Mouse (Mus musculus) embryo, embryonic 10 days (tissue): ENCODE measurements around the gene 4931429L15Rik.
"Not testable (repeated sequence)": the region's sequence is repeated elsewhere in the genome, so short reads cannot be mapped to it uniquely, and the experiment has no call there.

Experiments used
- DNase-seq: peaks from one replicate; pipeline ENCODE4 v3.0.0-alpha.2; 2015; ENCODE audit warnings: low spot score

The 4931429L15Rik gene

DNA sequence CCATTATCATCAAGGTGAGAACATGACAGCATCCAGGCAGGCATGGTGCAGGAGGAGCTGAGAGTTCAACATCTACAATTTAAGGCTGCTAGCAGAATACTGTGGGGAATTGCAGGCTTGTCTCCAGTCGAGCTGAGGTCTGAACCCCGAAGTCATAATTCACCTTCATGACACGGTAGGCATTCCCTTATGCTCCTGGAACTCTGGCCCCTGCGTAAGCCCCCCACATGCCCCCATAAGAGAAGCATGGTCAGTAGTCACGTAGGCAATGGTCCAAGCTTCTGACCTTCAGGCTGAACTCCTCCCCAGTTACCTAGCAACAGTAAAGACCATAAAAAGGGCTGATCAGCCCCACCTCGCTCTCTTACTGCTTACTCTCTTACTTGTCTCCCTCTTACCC lies at the start of gene 4931429L15Rik:
Gene 4931429L15Rik, minus strand, starts transcription at position 101 of the 400 bp plus-strand sequence.
- not testable (repeated sequence) for DNase-seq

DNA sequence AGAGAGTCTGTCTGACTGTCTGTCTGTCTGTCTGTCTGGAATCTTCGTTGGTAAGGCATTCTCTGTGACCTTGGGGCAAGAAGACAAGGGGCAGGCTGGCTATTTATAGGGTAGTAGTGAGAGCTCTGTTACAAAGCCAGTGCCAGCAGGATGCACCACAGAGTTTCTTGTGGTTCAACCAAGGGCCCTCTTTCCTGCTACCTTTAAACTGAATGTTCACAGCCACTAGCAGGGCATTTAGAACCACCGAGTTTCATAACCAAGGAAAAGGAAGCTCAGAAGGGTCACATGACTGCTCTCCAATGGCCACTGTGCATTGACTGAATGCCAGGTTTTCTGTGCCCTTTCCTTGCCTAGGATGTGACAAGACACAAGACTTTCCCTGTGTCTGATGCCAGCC lies 42.7 kb upstream of the 4931429L15Rik start:
- DNase-seq, result no peak

DNA sequence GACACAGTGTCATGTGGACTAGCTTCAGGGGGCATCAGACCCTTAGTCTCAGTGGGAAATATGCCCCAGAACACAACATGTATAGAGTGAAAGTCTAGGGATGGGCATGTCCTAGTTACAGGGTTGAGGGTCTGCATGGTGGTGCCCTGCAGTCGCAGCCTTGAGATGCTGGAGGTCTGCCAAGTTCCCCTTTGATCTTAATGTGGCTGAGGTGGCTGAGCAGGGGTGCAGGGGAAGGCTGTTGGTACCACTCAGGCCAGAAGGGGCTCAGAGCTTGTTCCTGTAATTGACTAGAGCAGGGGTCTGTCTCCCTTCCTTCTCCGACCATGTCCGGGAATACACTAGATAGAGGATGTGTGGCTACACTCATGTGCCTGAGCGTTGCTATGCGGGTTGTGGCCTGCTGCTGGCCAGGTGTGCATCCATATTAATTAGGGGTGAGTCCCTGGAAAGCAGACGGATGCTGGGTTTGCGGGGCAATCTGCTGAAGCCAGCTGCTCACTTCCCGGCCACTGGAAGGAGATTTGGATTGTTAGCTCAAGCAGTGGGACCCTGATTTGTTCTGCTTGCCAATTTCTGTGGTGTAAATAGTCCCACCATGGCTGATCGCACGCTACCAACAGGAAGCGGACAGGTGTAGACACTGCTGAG lies 41.8 kb upstream of the 4931429L15Rik start:
- no peak for DNase-seq

GRCm38 (mm10) chr9:46353992-46354391 lies 34.2 kb upstream of the 4931429L15Rik start:
- DNase-seq, result peak; percentile 83

DNA sequence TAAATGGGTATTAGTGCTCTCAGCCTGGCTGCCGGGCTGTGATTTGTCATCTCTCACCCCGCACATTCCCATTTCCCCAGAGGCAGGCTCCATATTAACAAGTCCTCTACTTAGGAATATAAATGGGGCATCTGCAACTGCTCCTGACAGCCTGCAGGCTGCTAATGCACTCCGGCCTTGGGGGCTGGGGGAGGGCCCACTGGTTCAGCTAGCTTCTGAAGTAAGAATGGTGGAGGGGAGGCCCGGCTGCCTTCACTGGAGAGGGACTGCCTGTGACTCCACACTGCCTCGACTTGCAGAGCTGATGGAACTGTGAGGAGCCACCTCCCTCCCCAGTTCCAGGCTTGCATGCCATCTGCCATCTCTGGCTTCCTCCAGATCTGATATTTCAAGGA lies 33.5 kb upstream of the 4931429L15Rik start:
- DNase-seq, result peak; percentile 42

GRCm38 (mm10) chr9:46352651-46353329 lies 33.0 kb upstream of the 4931429L15Rik start:
- DNase-seq, result no peak

- DNase-seq, result peak; percentile 55
Measured at GRCm38 (mm10) chr9:46350451-46350981, 30.7 kb upstream of the 4931429L15Rik start.

- DNase-seq, result no peak
Measured at GRCm38 (mm10) chr9:46345887-46346665, 26.3 kb upstream of the 4931429L15Rik start.

- no peak for DNase-seq
Measured at GRCm38 (mm10) chr9:46339051-46339652, 19.4 kb upstream of the 4931429L15Rik start.

DNA sequence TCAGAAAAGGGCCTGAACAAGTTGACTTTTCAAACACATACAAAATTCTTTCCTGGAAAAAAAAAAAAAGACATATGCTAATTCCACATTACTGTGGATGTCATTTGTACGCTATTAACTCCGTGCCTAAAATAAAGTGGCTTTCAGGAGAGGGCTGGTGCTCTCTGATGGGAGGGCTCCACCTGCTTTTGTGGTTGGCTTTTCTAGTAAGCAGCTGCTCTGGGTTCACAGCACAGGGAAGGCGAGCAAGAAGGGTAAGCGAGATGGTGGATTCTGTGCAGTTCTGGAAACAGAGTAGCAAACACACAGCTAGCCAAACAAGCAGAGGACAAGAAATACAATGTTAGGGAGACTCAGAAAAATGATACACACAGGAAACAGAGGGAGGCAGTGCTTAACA lies 18.6 kb upstream of the 4931429L15Rik start:
- no peak for DNase-seq

DNA sequence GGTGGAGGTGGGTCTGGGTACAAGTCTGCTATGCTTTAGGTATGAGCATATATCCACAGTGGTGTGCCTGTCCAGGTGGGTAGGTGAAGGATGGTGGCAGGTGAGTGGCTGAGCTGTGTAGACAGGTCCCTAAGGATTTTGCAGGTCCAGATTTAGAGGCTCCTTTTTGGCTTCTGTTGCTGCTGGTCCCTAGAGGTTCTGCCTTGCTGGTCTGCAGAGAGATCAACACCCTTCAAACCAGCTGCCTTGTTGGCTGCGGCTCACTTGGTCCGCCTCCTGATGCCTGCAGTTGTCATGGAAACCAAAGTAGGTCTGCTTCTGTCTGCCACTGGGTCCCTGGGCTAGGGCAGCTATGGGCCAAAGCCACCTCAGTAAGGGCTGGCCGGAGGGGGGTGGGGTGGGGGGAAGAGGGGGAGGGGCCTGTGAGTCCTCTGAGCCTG lies 18.1 kb upstream of the 4931429L15Rik start:
- peak; percentile 86 for DNase-seq

DNA sequence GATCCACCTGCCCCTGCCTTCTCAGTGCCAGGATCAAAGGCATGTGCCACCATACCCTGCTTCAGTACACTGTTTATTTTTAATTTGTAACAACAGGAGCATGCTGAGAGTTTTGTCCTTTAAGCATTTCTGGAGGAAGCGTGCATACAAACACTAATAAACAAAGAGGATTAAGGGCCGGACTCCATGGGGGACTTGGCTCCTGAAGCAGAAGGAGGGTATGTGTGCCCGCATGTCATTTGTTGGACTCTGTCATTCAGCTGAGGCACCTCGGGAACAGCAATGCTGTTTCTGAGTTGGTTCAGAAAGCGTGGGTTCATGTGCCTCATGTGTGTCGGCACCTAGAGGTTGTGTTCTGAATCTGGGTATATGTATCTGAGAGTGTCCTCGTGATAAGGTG lies 17.5 kb upstream of the 4931429L15Rik start:
- DNase-seq, result no peak

DNA sequence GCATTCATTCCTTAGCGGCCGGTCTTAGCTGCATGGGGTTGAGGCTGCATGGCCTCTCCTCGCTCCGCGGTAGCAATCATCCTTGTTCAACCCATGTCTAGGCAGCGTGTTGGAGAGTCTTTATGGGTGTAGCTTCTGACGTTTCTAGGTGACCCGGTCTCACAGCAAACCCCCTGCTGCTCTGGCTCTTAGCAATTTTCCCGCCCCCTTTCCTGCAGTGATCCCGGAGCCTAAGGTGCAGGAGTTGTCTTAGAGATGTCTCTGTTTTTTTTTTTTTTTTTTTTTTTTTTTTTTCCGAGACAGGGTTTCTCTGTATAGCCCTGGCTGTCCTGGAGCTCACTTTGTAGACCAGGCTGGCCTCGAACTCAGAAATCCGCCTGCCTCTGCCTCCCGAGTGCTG lies 16.5 kb upstream of the 4931429L15Rik start:
- DNase-seq, result not testable (repeated sequence)

GRCm38 (mm10) chr9:46335461-46335995 lies 15.7 kb upstream of the 4931429L15Rik start:
- DNase-seq, result no peak

GRCm38 (mm10) chr9:46334471-46335025 lies 14.8 kb upstream of the 4931429L15Rik start:
- no peak for DNase-seq

DNA sequence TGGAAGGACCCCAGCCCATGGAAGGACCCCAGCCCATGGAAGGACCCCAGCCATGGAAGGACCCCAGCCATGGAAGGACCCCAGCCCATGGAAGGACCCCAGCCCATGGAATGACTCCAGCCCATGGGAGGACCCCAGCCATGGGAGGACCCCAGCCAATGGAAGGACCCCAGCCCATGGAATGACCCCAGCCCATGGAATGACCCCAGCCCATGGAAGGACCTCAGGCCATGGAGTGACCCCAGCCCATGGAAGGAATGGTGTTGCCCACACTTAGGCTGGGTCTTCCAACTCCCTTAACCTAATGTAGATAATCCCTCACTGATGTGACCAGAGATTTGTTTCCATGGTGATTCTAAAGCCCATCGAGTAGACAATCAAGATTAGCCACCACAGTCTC lies 11.5 kb upstream of the 4931429L15Rik start:
- DNase-seq, result no peak

GRCm38 (mm10) chr9:46330586-46330895 lies 10.8 kb upstream of the 4931429L15Rik start:
- no peak for DNase-seq

DNA sequence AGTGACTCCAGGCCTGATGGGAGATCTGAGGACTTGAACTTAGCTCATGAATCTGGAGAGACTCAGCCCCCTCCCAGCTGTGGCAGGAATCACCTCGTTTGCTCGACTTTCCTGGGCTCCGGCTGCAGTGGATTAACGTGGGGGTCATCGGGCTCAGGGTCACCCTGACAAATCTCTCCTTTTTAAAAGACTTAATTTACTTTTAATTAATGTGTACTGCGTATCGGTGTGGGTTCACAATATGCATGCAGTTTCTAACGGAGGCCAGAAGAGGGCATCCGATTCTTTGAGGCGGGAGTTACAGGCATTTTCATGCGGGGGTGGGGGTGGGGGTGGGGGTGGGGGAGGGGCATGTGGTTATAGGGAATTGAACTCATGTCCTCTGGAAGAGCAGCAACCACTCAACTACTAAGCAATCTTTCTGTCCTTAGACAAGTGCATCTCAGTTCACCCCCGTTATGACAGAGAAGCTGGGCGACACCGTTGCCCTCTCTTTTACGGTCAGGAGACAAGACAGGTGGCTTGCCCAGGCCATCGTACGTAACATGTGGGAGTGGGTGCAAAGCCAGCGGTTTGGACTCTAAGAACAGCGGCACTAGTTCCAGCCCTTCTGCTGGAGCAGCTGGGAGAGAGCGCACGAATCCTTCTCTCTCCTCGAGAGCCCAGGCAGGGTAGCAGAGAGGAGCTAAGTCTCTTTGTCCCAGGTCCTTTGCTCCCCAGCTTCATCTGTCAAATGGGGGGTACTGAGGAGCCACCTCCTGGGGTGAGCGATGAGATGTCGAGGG lies 10.2 kb upstream of the 4931429L15Rik start:
- DNase-seq, result peak; percentile 41

GRCm38 (mm10) chr9:46329250-46329648 lies 9.5 kb upstream of the 4931429L15Rik start:
- DNase-seq, result peak; percentile 78

GRCm38 (mm10) chr9:46328572-46329249 lies 8.9 kb upstream of the 4931429L15Rik start:
- DNase-seq, result peak; percentile 86
